Mouse (Mus musculus) frontal cortex, postnatal 25 days (tissue): Measurements from ENCODE around the gene Tbl1x.

ENCODE experiments used
- DNase-seq, 2 experiments: peaks; one replicate each; pipeline ENCODE4 v3.0.0; 2022; ENCODE audit warnings: low spot score in 2 of 2

The Tbl1x gene

DNA sequence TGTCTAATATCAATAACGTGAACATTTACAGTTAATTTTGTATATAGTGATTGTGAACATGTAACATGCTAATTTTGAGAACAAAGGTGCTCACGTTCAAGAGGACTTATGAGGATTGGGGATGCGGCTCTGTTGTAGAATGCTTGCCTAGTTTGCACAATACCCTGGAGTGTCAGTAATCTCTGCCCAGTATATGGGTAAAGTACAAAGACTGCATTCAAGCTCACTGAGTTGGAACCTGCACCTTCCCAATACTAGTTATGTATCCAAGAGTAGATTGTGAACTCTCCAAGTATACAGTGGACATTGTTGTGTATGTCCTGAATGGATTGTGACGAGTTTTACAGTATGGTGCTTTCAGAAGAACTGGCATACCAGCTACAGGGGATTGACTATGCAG, 33.7 kb downstream of the Tbl1x start:
- no peak for DNase-seq

DNA sequence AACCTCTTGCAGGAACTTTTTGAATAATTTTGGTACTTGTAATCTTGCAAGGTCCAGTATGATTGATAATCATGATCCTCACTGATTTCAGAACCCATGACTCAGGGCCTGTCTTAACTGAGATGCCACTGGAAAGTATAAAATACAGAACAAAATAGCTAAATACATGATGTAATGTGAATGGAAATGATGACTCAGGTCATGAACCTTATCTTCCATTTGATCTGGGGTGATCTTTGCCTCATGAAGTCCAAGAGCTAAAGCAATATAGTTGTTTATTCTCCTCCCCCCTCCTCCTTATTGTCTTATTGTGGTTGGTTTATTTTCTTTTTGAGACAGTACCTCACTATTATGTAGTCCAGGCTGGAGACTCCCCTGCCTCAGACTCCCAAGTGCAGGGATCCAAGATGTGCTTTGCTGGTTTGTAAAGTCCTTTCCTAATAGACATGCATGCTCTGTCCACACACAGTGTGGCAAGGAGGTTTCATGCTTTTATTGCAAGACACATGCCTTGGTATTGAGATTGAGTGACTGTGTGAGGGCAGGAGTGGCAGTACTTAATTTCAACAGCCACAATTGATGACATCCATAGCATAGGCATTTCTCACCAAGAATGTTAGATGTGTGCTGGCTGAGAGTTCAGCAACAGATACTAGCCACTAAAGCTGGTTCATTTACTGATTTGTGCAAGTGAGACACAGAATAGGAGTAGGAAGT, 34.7 kb downstream of the Tbl1x start:
- DNase-seq = no peak

DNA sequence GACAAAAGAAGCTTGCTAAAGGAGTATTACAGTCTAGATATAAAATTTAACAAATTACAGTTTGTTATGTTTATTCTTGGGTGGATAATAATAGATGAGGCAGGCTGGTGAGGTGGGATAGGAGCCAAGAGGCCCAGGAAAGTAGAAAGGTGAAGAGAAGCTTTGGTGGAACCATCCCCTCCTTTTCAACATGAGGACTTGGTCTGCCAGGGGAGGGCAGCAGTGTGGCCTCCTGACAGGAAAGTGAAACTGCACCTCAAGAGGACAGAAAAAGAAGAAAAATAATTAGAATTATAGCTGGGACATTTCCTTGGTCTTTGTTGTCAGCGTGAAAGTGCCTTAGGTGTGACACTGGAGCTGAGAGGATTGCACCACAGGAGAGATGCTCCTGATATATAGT, 35.6 kb downstream of the Tbl1x start:
- no peak for DNase-seq

DNA sequence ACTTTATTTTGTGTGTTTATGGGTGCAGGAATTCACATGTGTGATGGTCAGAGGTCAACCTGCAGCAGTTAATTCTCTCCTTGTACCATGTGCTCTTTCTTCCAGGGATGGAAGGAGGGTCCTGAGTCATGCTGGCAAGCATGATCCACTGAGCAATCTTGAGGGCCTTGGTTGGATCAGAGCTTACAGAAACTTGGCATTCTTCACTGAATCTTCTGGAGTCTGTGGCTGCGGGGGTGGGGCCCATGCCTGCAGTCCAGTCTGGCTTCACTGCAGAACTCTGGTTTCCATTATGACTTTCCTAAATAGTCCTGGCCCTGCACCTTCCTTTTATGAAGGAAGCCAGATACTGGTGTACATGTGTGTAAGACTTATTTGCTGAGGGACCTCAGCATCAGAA, 38.1 kb downstream of the Tbl1x start:
- no peak for DNase-seq

DNA sequence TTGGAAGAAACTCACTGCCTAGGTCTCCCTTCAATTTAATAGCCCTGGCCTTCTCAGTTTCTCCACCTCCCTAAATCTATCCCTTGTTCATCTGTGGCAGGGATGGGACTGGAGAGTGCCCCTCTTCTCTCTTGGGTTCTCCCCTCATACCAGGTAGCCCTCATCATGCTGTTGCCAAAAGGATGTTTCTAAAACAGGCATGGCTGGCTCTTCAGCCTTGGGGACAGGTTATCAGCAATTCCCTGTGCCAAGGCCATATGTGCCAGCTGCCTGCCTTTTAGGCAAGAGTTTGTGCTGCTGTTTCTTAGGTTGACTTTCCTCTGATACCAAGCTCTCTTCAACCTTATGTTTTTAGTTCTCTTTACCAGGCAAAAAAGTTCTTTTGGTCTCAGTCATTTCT, 39.6 kb downstream of the Tbl1x start:
- no peak for DNase-seq

DNA sequence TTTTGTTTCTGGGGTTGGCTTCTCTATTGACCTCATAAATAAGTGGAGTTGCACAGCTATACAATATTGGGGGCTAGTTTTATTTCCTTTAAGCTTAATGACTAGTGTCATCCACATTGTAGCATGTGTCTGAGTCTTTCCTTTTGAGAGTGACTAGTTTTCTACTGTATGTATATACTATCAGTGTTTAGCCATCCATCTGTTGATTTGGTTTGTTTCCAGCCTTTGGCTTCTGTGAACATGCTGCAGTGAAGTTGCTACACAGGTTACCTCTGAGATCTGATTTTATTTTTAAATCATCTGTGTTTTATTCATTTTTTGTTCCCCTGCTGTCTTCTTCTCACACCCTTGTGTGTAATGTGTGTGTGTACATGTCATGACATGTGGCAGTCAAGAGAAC, 40.5 kb downstream of the Tbl1x start:
- DNase-seq = no peak

DNA sequence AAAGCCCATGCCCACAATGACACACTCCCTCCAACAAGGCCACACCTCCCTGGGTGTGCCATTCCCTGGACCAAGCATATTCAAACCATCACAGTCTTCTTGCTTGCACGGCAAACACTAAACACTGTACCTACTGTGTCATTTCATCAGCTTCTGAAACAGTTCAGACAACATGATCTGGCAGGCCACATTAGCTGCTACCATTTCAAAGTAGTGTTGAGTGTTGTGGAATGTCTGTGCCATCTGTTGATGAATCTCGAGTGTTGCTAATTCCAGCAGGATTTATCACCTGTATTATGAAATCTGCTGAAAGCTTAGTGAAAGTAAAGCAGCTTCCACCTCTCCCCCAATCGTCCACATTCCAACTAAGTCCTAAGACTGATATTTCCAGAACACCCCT, 41.3 kb downstream of the Tbl1x start:
- no peak for DNase-seq

DNA sequence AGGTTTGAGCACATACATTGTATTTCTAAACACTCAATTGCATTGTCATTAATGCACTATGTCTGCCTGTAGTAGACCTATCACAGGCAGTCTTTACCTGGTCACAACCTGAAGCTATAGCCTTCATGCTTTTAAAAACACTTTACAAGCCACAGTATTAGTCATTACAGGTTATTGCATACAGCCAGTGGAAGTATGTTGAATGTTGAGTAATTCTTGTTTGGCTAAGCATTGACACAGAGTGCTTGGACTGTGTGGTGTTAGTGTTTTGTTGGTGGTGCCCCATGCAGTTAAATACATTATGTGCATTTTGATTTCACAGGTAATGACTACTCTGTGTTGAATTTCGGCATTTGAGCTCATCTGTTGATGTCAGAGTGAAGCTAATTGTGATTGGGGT, 45.2 kb downstream of the Tbl1x start:
- no peak for DNase-seq

DNA sequence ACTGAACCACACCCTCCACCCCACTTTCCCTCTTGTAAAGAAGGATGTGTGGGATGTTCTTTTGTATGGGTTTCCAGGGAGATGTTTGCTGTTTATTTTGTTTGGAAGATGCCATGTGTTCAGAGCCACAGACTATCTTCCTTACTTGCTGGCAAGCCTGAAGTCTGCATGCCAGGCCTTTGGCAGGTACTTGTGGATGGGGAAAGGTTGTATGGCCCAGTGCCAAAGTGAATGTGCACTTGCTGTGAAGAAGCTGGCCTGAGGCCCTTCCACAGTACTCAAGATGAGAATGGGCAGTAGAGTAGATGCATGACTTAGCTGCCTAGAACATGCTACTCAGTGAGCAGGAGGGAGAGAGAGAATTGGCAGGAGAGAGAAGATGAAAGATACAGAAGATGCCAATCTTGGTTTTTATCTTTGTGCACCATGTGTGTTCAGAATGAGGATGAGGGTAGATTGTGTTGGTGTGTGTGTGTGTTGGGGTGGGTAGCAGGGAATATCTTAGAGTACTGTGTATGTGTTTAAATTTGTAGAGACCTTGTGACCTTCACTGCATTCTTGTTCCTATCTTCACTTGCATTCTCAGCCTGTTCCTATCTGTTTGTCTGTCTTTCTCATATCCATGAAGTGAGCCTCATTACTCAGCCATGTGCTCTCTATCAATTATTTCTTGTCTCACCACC, 48.5 kb downstream of the Tbl1x start:
- DNase-seq = no peak

DNA sequence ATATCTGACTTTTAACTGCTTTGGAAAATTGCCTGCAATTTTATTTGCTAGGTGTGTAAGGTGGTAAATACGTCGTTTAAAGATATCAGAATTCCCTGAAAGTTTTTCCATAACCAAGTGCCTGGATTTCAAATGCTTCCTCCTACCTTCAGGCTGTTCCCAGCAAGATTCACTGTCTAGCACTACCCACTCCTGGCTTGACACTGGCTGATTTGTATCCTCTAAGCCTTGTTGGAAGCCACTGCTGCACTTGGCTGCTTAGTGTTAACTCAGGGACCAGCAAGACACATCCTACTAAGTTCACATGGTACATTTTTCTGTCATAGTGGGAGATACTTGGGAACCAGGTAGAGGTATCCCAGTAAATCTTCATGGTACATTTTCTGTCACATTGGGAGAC, 52.8 kb downstream of the Tbl1x start:
- no peak for DNase-seq

DNA sequence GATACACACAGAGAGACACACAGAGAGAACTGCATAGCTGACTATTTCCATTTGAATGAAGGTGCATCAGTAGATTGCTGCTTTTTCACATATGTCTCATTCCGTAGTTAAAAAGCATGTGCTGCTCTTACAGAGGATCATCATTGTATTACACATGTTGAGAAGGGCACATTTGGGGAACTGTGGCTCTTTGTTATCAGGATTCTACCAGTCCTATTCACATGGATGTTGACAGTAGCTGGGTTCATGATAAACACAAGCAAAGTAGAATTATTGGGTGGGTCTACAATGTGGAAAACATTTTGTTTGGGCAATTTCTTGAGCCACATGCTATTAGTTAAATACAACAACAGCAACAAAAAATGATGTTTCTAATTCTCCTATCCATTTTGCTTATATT, 55.9 kb downstream of the Tbl1x start:
- no peak for DNase-seq

DNA sequence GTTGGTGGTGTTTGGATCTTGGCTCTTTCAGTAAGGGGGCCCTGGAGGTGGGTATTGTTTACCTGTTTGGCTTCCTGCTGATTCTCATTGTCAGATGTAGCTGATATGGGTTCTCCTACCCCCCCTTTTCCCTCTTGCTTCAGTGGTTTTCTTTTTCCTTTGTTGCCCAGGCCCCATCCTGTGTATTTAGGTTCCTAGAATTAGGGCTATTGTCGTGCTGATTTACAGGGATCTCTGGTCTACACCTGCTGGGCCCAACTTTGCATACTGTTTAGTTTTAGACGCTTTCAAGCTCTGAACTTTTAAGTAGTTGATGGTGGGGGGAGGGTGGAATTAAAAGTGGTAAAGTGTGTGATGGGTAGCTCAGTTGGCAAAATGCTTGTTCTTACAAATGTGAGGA, 57.2 kb downstream of the Tbl1x start:
- DNase-seq = no peak

DNA sequence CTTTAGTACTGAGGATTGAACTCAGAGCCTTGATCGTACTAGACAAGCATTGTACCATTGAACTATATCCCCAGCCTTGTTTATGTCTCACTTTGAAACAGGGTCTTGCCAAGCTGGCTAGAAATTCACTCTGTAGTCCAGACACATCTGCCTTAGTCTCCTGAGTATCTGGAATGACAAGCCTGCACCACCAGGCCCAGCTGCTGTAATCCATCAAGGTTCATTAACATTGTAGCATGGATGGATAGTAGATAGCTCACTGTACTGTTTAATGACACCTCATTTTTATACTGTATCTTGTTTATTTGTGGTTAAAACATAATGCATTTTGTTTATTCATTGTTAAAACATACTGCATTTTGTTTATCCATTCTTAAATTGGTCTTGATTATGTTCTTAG, 62.9 kb downstream of the Tbl1x start:
- DNase-seq = no peak

DNA sequence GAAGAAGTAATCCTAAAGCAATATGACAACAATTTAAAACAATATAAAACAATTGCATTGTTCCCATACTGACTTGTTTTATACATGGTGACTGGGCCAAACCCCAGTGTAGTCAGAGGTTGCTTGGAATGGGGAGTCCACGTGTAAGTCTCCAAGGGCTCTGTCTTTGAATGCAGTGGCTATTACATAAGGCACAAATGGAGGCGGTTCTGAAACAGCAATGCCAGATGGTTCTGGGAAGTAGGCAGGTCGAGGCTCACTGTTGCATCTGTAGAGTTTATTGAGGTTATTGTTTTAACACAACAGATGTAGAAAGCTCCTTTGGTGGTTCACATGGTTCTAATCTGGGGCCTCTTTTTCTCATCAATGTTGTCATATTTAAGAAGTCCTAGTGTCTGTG, 66.3 kb downstream of the Tbl1x start:
- no peak for DNase-seq

DNA sequence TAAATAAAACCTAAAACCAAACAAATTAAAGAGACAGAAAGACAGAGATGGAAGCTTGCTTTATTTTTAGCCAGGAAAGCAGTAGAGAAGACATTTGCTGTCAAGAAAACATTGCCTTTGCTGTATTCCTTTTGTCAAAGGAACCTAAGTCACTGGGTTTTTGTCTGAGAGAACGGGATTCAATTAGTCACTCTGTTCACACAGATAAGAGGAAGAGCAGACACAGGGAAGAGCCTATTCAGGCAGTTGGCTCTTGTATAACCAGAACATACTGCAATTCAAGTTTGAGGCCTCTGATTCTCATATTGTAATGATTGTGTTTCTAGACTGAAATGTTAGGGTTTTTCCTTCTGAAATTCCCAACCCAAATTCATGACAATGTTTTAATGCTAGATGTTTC, 67.4 kb downstream of the Tbl1x start:
- DNase-seq = no peak

DNA sequence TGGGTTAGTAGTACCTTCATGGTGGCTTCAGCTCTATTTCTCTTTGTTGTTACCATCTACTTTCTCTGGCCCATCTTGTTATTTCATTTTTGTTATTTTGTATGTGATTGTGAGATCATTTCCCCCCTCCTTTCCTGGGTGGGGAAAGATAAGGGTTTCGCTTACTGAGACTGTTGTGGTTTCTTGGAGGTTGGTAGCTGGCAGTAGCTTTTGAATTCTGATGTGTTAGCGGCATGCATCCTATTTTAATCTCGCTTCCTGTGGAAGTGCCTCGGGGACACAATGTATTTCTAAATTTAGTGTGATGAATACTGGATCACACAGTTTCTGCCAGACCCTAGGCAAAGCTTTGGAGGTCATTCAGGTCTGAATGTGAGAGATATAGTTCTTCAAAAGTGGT, 69.2 kb downstream of the Tbl1x start:
- DNase-seq = no peak

DNA sequence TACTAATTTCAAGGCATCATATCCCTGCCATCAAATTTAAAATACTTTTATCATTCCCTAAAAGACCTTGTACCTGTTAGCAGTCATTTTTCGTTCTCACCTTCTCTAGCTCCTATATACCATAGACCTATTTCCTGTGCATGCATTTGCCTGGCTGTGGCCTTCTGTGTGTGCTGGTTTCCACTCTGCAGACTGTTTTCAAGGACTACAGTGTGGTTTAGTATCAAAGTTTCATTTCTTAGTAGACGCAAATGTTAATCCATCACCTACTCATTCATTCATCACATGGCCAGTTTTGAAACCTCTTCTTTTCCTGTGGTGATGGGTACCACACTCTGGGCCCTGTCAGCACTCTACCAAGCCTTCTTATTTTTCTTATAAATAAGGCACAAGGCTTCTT, 75.2 kb downstream of the Tbl1x start:
- no peak for DNase-seq

DNA sequence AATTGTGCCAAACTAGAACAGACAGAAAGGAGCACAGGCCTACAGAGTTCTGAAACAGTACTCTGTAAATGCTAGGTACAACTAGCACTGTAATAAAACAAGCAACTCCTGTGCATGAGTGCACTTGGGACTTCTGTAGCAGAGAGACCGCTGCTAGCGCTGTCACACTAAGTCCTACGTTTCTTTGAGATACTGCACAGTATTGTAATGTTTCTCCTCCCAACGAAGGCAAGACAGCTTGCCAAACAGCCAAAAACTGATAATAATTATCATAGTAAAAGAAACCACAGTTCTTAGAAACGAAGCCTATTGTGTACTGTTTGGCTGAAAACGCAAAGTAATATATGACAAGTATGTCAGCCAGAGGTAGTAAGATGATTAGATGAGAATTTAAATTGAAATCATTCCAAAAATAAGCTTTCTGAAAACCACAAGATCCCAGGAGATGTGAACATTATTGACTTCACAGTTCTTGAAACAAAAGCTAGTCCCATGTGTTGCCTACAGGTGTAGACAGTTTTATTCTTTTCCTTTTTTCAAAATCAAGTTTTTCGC, 83.9 kb downstream of the Tbl1x start:
- no peak for DNase-seq

DNA sequence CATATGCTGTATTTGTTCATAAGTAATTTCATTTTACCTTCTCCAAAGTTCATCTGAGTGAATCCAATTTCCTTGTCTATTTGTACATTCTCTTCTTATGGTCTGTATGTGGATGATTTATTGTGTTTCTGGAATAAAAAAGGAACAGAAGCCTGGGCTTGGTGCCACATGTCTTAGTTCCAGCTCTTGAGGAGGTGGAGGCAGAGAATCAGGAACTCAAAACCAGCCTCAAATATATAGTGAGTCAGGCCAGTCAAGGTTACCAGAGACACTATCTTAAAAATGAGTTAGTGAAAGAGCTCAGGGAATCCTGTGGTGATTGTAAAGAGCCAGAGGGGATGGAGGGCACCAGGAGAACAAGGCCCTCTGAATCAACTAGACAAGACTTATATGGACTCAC, 86.9 kb downstream of the Tbl1x start:
- no peak for DNase-seq

DNA sequence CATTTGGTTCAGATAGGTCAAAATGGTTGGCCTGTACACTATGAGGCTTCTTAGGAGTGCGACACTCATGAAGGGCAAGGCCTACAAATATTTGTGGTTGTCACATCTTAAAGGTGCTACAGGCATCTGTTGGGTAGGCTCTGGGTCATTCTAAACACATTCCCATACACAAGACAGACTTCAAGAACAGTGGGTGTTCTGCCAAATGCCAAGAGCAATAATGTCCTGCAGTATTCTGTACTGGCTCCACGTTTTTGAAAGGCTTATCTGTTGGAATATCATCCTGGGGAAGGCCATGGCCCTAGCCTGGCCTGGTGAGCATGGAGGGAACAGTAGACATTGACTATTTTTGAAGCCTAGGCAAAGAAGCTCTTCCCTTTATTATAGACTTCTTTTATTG, 87.9 kb downstream of the Tbl1x start:
- no peak for DNase-seq

DNA sequence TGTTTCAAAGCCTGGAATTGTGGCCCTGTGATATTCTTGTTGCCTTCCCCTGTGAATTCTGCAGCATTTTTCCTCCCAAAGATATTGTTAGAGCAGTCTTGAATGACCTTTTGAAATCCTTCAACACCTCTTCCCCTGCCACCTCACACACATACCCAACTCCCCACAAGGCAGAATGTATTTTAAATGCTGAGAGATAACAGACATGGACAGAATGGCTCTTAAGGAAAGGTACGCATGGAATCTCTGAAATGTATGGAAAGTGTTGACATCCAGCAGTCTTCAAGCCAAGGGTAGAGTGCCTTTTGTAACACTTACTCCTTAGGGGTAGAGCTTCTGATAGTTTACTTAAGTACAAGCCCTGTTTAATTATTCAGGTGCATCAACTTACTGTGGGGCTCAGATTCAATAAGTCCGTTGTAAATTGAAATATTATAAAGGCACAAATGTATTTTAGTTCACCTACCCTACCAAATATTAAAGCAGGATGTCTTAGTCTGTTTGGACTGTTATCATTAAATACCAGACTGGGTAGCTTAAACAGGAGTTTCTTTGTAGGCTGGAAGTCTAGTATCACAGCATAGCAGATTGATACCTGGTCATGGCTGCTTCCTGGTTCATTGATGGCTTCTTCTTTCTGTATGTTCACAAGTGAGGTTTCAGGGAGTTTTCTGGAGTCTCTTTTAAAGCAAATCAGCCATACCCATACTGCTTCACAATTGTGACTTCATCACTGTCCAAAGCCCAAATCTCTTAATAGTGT, 92.9 kb downstream of the Tbl1x start:
- no peak for DNase-seq

DNA sequence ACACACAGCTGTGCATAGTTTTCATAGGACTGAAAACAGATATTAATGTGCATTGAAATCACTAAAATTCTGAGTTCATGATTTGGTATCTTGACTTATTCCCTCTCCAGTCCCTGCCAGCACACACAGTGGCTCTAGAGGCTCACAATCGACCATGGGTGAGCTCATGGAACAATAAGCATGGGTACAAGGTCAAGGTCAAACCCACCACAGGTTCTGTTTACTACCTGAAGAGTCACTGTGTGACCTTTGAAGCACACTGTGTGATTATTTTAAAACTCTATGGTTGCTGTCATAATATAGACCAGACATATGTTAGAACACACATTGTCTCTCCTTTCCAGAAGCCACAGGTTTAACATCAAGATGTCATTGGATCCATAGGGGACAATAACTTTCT, 96.7 kb downstream of the Tbl1x start:
- DNase-seq = no peak
